Mouse (Mus musculus): Measurements from ENCODE around the gene Shkbp1. TPM values are rescaled to one million over a fixed set of nuclear protein-coding genes. Genes with fewer than 3 reads are reported as not detected.

The Shkbp1 gene
- polyA plus RNA-seq, 1 experiment from 2014 or later, result 90.2 TPM

DNA sequence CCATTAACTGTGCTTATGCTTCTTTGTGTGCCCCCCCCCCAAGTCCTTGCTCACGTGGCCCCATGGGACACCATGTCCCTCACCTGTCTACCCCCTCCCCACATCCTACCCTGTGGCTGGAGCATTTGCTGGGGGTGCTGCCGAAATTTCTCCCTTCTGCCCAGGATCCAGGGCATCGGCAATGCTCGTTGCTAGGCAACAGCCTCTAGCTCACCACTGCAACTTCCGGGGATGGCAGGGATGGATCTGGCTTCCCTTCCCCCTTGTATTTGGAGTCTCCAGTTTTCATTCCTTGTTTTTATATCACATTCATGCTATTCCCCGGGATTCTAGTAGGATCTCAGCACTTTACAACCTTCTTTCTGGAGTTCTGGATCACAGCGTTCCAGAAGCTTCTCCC is 16.3 kb downstream of the Shkbp1 start:
- Histone ChIP-seq H3K27me3 (peaks cover 7% of the 10 kb centered on the region), H3K9ac (replicated peaks) (peak overlapping the region; percentile 41), H3K4me3 (peak overlapping the region; percentile 33), H3K9me3 (no peaks in the 10 kb centered on the region), H3K4me2 (replicated peaks) (peak overlapping the region; percentile 45), H3K27ac (replicated peaks) (peak overlapping the region; percentile 55), H3K4me1 (peaks cover 45% of the 10 kb centered on the region), H3K36me3 (peaks cover 32% of the 10 kb centered on the region)
- 28% methylated on average over 7 of the region's 7 CpGs for WGBS
- 0 out of 2 replicates have a peak, but pooled peaks have one; percentile 12 for ATAC-seq (replicated peaks)

DNA sequence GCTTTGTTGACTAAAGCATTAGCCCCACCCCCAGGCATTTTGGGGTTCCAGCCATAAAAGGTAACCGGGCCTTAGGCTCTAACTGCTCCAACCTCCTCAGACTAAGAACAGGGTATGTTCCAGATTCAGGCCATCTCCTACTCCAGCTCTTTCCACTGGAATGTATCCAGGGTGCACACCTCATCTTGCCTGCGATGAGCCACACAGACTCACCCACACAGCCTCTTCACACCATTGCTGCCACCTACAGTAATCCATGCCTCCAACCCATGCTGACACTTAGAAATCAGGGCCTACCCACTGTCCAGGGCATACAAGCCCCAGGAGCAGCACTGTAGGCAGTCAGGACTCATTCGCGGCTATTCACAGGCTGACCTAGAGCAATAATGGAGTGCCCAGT is 16.7 kb downstream of the Shkbp1 start:
- 69% methylated on average over 4 of the region's 4 CpGs for WGBS
- Histone ChIP-seq H3K27ac (replicated peaks) (peak overlapping the region; percentile 55), H3K4me1 (peaks cover 49% of the 10 kb centered on the region), H3K4me3 (peak overlapping the region; percentile 33), H3K9ac (replicated peaks) (peak overlapping the region; percentile 41), H3K27me3 (peaks cover 11% of the 10 kb centered on the region), H3K36me3 (peaks cover 28% of the 10 kb centered on the region), H3K4me2 (replicated peaks) (peak overlapping the region; percentile 45), H3K9me3 (no peaks in the 10 kb centered on the region)
- 0 out of 2 replicates have a peak, but pooled peaks have one; percentile 5 for ATAC-seq (replicated peaks)

DNA sequence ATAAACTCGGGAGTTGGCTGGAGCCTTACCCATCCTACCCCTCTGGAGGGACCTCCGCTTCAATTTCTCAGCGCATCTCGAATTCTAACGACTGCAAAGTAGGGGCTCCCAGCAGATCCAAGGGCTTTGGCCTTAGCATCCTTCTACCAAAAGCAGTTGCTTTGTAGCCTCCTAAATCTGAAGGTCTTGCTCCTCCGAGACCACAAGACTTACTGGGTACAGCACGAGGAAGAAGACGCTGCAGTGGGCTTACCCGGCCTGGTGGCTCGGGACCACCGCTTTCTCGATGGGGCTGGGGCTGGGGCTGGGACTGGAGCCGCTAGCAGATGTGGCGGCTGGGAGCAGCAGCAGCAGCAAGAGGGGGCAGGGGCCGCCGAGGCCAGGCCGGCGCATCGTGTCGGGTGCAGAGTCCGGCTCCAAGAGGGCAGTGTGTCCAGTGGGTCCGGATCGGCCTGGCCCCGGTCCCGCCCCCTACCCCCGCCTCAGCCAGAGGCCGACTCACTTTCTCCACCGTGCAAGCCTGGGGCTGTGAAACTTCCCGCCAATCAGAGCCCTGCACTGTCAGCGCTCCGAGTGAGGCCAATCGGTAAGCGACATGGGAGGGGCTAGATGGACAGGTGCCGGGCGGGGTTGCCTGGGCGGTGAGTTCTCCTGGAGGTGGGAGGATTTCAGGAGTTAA is 18.5 kb downstream of the Shkbp1 start, which contains the start of gene Ltbp4:
Ltbp4 (minus strand) TSS at position 518 of the 679 bp plus-strand sequence.
- peak within 1 kb of the TSS; percentile 38 for H3K4me3 ChIP-seq
- peaks cover 13% of the 10 kb centered on the region for H3K36me3 ChIP-seq
- H3K9ac ChIP-seq (replicated peaks), result peak within 1 kb of the TSS; percentile 45
- H3K4me2 ChIP-seq (replicated peaks), result peak within 1 kb of the TSS; percentile 55
- H3K27me3 ChIP-seq, result peaks cover 28% of the 10 kb centered on the region
- ATAC-seq (replicated peaks), result no peak
- no peaks in the 10 kb centered on the region for H3K9me3 ChIP-seq
- no peak within 1 kb of the TSS; the same call in 1 of the 2 replicates for H3K27ac ChIP-seq (replicated peaks)
- peaks cover 66% of the 10 kb centered on the region for H3K4me1 ChIP-seq
- under 1% methylated on average over 35 of the region's 36 CpGs for WGBS

DNA sequence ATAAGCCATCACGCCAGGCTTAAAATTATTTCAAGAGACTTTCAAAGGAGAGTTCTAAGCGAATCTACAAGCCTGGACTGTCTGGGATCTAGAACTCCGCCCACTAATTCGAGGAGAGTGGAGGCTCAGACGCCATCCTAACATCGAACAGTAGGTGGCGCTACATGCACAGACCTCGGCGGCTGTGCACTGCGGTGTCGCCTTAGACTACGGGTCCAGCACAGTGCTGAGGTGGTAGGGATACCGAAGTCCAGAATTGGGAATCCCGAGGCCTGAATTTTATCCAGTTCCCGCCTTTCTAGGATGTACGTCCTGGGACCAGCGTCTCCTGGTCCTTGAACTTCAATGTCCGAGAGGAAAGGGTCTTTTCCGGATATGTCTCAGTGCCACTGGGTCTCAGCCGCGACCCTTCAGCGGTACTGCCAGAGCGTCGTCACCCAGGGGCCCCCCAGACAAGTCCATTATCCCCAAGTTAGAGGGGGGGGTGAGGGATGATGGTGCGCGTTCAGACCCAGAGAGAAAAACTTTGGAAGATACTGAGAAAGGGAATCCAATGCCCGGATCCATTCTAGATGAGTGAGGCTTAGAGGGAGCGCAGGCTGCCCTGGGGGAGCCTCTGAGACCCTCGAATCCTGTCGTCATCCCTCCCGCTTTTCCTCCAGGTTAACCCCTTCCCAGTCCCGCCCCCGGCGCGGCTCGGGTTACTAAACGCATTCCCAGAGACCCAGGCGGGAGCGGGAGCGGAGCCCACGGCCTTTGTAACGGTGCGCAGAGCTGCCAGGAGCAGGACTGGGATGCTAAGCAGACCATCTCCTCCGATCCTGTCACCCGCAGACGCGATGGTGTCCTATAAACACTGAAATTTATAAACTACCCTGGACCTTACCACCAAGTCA is 19.6 kb downstream of the Shkbp1 start:
- peaks cover 39% of the 10 kb centered on the region for H3K27me3 ChIP-seq
- peaks cover 73% of the 10 kb centered on the region for H3K4me1 ChIP-seq
- no peaks in the 10 kb centered on the region for H3K9me3 ChIP-seq
- H3K27ac ChIP-seq (replicated peaks), result no peak overlapping the region; the same call in 1 of the 2 replicates
- H3K4me2 ChIP-seq (replicated peaks), result peak overlapping the region; percentile 55
- H3K9ac ChIP-seq (replicated peaks), result peak overlapping the region; percentile 45
- H3K36me3 ChIP-seq, result peaks cover 2% of the 10 kb centered on the region
- peak; percentile 86 for ATAC-seq (replicated peaks)
- peak overlapping the region; percentile 38 for H3K4me3 ChIP-seq
- WGBS, result under 1% methylated on average over 47 of the region's 47 CpGs

DNA sequence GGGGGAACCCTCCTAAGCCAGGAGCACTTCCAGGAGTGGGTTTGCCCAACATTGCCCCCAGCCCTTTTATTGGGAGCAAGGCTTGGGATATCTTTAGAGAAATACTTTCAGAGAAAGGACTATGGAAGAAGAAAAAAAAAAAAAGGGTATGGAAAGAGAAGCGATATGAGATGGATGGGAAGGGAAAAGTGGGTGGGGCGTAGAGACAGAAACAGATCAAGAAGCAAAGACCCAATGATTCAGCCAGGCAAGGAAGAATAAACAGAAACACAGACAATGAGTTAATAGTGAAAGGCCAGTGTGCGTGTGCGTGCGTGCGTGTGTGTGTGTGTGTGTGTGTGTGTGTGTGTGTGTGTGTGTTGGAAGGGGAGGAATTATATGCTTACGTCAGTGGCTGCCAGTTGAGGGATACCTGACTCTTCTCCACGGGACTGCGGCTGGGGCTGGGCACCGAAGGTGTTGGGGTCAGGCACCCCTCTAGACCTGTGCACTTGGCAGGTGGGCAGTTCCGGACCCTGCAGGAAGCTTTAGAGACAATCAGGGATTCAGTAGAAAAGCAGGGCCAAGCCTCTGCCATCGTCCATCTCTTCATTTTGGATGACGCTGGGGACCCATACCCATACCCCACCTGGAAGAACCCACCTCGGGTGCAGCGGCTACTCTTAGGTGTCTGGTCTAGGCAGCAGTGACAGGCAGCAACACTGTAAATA is 20.7 kb downstream of the Shkbp1 start:
- 58% methylated on average over 15 of the region's 15 CpGs for WGBS
- Histone ChIP-seq H3K36me3 (no peaks in the 10 kb centered on the region), H3K27me3 (peaks cover 49% of the 10 kb centered on the region), H3K4me3 (no peak overlapping the region), H3K27ac (replicated peaks) (no peak overlapping the region), H3K9ac (replicated peaks) (no peak overlapping the region), H3K9me3 (no peaks in the 10 kb centered on the region), H3K4me2 (replicated peaks) (no peak overlapping the region), H3K4me1 (peaks cover 81% of the 10 kb centered on the region)
- ATAC-seq (replicated peaks), result no peak; the same call in 1 of the 2 replicates

DNA sequence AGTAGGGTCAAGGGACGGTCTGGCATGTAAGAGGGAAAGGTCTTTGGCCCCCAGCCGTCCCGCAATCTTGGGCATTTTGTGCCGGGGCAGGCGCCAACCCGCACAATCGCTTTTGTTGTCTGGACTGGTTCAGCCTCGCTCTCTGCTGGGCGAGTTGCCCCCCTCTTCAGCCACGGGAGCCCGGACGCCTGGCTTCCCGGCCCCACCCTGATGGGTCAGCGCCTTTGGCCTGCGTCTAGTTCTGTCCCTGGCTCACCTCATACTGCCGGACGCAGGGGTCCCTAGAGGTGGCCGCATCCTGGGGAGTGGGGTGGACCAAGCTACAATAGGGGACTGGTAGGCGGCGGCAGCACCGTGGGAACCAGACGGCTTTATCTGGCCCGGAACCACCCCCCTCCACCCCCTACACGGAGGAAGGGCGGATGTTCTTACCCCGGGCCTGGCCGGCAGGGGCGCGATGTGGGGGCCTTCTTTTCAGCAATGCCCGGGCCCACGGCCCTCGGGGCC is 21.4 kb downstream of the Shkbp1 start:
- Histone ChIP-seq H3K9ac (replicated peaks) (no peak overlapping the region), H3K9me3 (no peaks in the 10 kb centered on the region), H3K27me3 (peaks cover 56% of the 10 kb centered on the region), H3K27ac (replicated peaks) (no peak overlapping the region), H3K4me1 (peaks cover 77% of the 10 kb centered on the region), H3K4me2 (replicated peaks) (peak overlapping the region; percentile 79; the same call in 1 of the 2 replicates), H3K4me3 (0 out of 2 replicates have a peak overlapping the region, but pooled peaks have one; percentile 2), H3K36me3 (no peaks in the 10 kb centered on the region)
- ATAC-seq (replicated peaks), result no peak
- 4% methylated on average over 32 of the region's 32 CpGs for WGBS

DNA sequence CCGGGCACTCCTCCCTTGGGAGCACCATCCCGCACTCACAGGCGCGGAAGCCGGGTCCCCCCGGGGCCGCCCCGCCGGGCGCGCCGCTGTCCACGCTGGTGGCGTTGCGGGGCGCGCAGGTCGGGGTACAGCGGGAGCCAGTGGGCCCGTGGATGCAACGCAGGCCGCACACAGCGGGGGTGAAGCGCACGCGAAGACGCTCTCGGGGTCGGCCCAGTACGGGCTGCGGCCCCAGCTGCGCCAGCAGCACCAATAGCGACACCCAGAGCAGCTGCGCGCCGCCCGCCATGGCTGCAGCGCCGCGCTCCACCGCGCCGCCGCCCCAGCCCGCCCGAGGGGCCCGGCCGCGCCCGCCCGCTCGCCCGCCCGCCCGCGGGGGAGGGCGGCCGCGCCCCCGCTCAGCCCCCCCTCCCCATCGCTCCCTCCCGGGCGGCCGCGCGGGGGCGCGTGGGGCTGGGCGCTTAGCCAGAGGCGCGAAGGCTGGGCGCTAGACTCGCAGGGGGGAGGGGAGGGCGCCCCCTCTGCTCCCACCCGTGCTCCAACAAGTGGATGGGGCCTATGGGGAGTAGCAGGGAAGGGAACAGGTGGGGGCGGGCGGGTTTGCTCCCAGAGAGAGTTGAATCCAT is 22.4 kb downstream of the Shkbp1 start:
- peak overlapping the region; percentile 79 for H3K4me2 ChIP-seq (replicated peaks)
- peak overlapping the region; percentile 47 for H3K4me3 ChIP-seq
- no peak overlapping the region for H3K27ac ChIP-seq (replicated peaks)
- peaks cover 66% of the 10 kb centered on the region for H3K27me3 ChIP-seq
- peak overlapping the region; percentile 45 for H3K9ac ChIP-seq (replicated peaks)
- peaks cover 72% of the 10 kb centered on the region for H3K4me1 ChIP-seq
- no peaks in the 10 kb centered on the region for H3K36me3 ChIP-seq
- whole genome bisulfite sequencing, result under 1% methylated on average over 41 of the region's 77 CpGs
- H3K9me3 ChIP-seq, result no peaks in the 10 kb centered on the region
- no peak for ATAC-seq (replicated peaks)

DNA sequence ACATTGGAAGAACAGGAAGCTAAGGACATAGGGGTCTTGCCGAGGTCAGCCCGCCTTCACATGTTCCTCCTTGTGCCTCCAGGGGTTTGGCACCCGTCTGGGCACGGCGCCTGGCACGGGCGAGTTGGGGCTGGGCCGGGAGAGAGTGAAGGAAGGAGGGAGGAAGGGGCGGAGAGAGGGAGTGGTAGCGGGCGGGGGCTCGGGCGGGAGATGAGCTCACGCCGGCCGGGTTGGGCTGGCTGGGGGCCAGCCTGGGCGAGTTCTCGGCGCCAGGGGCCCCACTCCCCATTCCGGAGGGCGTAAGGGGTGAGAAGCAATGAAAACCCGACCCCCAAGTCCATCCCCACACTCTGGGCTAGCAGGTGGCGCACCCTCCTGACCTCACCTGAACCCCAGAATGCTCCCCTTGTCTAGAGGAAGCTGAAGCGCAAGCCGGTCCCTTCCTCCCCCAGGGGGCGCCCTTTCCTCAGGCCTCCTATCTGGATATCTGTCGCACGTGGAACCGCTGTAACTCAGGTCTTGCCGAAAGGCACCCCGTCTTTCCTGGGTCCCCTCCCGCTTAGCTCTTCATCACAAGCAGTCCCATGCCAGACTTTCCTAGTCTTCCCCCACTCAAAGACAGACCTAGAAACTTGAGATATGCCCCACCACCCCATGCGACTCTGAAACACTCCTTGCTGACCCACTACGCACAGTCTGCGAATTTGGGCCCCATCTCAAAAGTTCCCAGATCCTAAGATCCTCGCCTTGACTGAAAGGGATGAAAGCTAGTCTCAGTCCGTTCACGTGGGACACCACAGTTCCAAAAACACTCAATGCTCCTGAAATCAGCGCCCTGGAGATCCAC is 23.2 kb downstream of the Shkbp1 start:
- peak overlapping the region; percentile 45 for H3K9ac ChIP-seq (replicated peaks)
- WGBS, result under 1% methylated on average over 38 of the region's 39 CpGs
- no peak for ATAC-seq (replicated peaks)
- H3K4me3 ChIP-seq, result peak overlapping the region; percentile 47
- H3K4me2 ChIP-seq (replicated peaks), result peak overlapping the region; percentile 79
- no peaks in the 10 kb centered on the region for H3K36me3 ChIP-seq
- no peak overlapping the region for H3K27ac ChIP-seq (replicated peaks)
- H3K4me1 ChIP-seq, result peaks cover 65% of the 10 kb centered on the region
- peaks cover 74% of the 10 kb centered on the region for H3K27me3 ChIP-seq
- no peaks in the 10 kb centered on the region for H3K9me3 ChIP-seq

DNA sequence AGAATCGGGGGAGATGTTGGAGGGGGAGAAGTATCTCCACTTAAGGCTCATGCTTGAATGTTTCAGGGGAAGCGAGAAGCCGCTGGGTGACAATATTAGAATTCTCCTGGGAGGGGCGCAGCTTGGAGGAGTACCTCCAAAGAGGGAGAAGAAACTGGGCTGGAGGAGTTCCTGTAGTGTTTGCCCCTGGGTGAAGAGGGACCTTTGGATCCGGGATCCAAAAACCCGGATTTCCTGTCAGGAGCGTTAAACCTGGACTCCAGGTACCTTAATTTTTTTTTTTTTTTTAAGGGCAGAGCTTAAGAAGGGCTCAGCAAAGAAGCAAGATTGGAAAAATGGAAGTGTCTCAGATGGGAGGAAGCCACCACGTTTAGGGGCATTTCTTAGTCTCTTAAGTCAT is 24.0 kb downstream of the Shkbp1 start:
- Histone ChIP-seq H3K9ac (replicated peaks) (no peak overlapping the region), H3K4me2 (replicated peaks) (no peak overlapping the region), H3K4me1 (peaks cover 58% of the 10 kb centered on the region), H3K27me3 (peaks cover 81% of the 10 kb centered on the region), H3K27ac (replicated peaks) (no peak overlapping the region), H3K36me3 (no peaks in the 10 kb centered on the region), H3K4me3 (no peak overlapping the region), H3K9me3 (no peaks in the 10 kb centered on the region)
- no peak for ATAC-seq (replicated peaks)
- 10% methylated on average over 8 of the region's 8 CpGs for WGBS

DNA sequence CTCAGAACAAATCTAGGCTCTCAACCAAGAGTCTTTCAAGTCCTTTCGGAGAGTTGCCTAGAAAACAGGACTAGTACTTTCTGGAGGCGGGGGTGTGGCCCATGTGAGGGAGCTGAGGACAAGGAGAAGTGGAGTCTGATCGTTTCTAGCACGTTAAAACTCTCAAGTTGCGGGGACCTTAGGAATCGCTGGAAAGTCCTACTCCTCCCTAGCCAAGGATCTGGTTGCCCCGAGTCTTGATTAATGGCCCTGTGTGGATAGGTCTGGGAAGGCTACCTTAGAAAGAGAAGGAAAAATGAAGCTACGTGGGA is 24.3 kb downstream of the Shkbp1 start:
- no peak overlapping the region for H3K27ac ChIP-seq (replicated peaks)
- H3K4me3 ChIP-seq, result no peak overlapping the region
- WGBS, result 3% methylated on average over 8 of the region's 8 CpGs
- no peak for ATAC-seq (replicated peaks)
- peaks cover 54% of the 10 kb centered on the region for H3K4me1 ChIP-seq
- H3K27me3 ChIP-seq, result peaks cover 85% of the 10 kb centered on the region
- H3K9ac ChIP-seq (replicated peaks), result no peak overlapping the region
- H3K4me2 ChIP-seq (replicated peaks), result no peak overlapping the region
- no peaks in the 10 kb centered on the region for H3K9me3 ChIP-seq
- H3K36me3 ChIP-seq, result no peaks in the 10 kb centered on the region

Data from forebrain, embryonic 15.5 days (tissue).